Mouse (Mus musculus) right cerebral cortex, adult 2 months (tissue): Measurements from ENCODE around the gene Cfh.
"Not testable (repeated sequence)": the region's sequence is repeated elsewhere in the genome, so short reads cannot be mapped to it uniquely, and the experiment has no call there.

Experiments
- DNase-seq, 2 experiments: peaks; one replicate each; pipeline ENCODE4 v3.0.0; 2021 to 2022; ENCODE audit warnings: low spot score in 2 of 2

Gene Cfh

GRCm38 (mm10) chr1:140183664-140184063 is at the start of gene Cfh:
Gene Cfh, minus strand, starts transcription at chr1:140183764.
- DNase-seq = not testable (repeated sequence)

- DNase-seq = no peak
These were observed 43.1 kb upstream of the Cfh start for GRCm38 (mm10) chr1:140226673-140227072.

DNA sequence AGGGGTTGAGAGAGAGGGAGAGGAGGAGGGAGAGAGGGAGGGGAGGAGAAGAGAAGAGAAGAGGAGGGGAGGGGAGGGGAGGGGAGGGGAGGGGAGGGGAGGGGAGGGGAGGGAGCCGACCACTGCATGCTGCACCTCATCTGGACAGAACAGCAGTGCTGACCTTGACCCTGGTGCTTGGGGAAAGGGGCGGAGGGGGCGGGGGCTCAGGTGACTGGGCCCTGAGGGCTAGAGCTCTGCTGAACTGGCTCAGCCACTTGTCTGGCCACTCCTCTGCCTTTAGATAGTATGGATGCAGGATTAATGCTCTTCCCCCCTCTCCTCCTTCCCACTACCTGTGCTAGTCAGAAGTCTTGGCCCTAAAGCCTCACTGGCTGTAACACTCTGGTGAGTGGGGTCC is 41.7 kb upstream of the Cfh start:
- DNase-seq = no peak

- DNase-seq = no peak
These were observed 21.8 kb upstream of the Cfh start for GRCm38 (mm10) chr1:140205329-140205728.

DNA sequence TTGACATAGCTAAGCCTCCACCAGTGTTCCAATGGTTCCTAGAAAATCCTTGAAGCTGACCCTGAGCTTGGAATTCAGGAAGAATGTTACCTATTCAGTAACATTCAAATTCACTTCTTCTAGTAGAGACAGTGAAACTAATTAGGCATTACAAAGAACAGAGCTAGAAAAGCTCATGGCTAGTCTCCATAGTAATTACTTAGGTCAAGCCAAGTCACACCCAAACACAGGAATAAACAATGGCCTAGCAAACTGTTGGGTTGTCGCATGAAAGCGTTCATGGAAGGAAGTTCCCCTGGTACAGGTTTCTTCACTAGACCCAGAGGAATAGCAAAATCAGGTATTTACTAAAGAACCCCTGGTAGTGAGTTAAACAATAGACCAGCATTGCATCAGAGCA is 4.9 kb upstream of the Cfh start:
- not testable (repeated sequence) for DNase-seq

- DNase-seq = no peak
These were observed 356 bp downstream of the Cfh start for GRCm38 (mm10) chr1:140183208-140183607.

GRCm38 (mm10) chr1:140180125-140180524 is 3.4 kb downstream of the Cfh start:
- DNase-seq = no peak

DNA sequence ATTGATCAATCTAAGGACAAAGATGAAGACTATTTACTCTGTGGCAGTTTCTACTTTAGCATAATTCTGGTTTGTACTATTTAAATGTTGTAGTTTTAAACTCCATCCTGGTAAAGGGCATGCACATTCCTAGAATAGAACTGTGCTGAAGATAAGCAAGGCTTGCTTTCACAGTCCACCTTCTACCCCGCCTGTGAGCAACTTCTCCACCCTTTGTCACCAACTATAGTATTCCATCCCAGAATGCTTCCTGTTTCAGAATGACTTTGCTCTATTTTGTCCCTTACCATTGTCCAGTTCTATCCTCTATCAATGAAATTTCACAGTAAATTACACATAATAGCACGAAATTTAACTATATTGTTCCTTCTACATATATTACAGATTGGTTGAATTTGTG is 8.1 kb downstream of the Cfh start:
- no peak for DNase-seq

DNA sequence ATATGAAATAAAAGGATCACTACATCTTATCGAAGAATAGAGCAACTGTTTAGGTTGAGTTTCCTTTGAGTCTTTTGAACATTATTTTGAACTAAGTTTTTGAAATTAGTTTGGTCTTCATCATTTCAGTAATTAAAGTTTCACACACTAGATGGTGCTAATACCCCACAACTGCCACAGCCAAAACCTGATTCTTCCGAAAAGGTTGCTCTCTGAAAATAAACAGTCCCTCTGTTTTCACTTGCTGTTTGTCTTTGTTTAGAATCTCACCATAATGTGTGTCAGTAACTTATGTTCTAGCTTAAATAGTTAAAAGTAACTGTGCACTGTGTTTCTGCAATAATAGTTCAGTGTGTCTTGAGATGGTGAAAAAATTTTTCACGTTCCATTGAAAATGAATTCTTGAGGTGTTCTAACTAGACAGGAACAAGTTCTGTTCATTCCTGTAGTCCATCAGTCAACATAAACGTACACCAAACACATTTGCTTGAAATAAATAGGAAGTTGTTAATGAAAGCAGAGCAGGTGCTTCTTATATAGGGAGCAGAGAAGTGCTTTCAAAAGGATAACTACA is 11.9 kb downstream of the Cfh start:
- peak; percentile 9 to 16 for DNase-seq

- no peak for DNase-seq
These were observed 24.6 kb downstream of the Cfh start for GRCm38 (mm10) chr1:140158970-140159369.

GRCm38 (mm10) chr1:140069471-140069870 is 114.1 kb downstream of the Cfh start:
- DNase-seq = no peak
